Mouse (Mus musculus) layer of hippocampus, adult 9-11 months (tissue): Measurements from ENCODE around the gene Gata3.

Source experiments
- DNase-seq: peaks from one replicate; pipeline ENCODE4 v3.0.0; 2022

Gata3 gene

GRCm38 (mm10) chr2:9885217-9885770 lies 4.5 kb downstream of the Gata3 start:
- DNase-seq, result no peak

DNA sequence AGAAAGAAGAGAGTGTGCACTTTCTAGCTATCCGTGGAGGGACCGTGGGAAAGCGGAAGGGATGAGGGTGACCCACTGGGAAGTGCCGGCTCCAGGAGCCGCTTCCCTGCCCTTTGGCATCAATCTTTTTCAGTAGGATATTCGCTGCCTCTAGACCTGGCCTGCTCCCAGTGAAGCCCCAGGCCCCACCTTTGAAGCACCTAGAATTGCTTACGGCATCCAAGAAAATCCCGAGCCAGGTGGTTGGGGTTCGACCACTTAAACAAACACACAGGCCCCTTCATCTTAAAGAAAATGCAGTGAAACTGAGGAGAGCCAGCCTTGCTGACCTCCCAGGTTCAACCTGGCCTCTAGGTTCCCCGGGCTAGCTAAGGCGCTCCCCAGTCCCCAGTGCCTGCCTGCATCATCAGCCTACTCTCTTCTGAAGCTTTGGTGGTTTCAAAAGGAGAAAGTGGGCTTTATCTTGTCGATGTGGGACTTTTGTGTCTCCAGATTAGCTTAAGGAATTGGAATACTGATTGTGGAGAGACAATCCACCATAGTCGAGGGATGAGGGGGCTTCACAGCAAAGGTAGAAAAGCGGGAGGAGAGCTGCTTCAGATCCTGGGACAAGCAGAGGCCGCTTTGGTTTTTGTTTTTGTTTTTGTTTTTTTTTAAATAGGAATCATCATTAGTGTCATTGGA lies 5.2 kb downstream of the Gata3 start:
- no peak for DNase-seq

GRCm38 (mm10) chr2:9883803-9884532 lies 5.9 kb downstream of the Gata3 start:
- no peak for DNase-seq

DNA sequence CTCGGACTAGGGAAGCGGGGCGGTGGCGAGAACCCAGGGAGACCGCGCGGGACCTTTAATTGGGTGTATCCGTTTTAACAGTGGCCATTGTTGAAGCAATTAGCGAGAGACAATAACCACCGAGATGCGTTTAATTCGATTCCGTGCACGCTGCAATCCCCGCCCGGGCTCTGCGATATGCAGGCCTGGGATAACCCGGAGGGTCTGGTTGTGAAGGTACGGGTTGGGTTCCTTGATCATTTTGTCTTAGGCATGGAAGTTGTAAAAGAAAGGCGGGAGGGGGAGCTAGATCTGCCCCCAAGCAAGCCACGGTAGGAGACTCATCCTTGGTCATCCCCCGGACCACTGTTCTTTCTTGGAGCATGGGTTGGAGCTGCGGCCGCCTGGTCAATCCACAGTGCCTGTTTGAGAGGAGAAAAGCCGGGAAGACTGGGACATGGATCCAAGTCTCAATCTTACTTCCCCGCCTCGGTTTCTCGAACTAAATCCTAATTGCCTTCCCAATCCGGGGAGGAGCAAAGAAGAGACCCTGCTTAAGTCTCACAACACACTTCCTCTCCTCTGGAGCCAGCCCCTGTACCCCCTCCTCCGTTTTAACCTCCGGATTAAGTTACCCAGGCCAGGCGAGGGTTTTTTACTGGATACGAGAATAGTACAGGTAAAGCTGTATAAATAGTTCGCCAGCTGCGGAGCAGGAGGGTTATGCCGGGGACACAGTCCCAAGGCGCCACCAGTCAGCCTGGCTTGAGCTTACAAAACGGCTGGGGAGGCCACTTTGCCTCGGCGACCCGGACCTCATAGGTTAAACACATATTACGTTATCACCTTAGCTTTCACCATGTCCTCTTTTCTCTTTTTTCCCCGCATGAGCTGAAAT lies 6.7 kb downstream of the Gata3 start:
- no peak for DNase-seq

- DNase-seq, result no peak
Observed at GRCm38 (mm10) chr2:9882371-9882925, 7.4 kb downstream of the Gata3 start.

GRCm38 (mm10) chr2:9881611-9882023 lies 8.2 kb downstream of the Gata3 start:
- no peak for DNase-seq

DNA sequence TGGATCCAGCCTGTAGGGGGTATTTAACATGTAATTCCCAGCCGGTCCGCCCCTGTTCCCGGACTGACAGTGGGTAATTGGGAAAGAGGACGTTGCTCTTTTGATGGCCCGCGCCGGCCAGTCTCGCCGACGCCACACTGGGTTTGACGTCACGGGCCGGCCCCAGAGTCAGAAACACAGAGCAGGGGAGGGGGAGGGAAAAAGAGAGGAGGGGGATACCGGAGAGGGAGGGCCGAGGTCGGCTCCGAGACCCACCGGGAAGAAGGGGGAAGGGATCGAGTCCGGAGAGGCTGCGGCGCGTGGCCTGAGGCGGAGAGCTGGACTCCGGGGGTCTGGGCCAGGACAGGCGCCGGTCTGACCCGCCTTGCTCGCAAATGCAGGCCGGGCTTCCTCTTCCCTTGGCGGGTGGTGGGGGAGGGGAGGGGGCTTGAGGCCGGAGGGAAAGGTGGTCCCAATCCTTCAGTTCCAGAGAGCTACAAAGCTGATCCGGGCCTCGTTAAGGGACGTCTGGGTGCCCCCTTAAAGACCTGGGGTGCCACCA lies 8.7 kb downstream of the Gata3 start, which contains the start of gene 4930412O13Rik:
Gene 4930412O13Rik, plus strand, starts transcription at position 202 of the 541 bp plus-strand sequence.
- no peak for DNase-seq

GRCm38 (mm10) chr2:9880271-9880670 lies 9.6 kb downstream of the Gata3 start:
- no peak for DNase-seq

- DNase-seq, result peak; percentile 44
Observed at GRCm38 (mm10) chr2:9879493-9879892, 10.3 kb downstream of the Gata3 start.

DNA sequence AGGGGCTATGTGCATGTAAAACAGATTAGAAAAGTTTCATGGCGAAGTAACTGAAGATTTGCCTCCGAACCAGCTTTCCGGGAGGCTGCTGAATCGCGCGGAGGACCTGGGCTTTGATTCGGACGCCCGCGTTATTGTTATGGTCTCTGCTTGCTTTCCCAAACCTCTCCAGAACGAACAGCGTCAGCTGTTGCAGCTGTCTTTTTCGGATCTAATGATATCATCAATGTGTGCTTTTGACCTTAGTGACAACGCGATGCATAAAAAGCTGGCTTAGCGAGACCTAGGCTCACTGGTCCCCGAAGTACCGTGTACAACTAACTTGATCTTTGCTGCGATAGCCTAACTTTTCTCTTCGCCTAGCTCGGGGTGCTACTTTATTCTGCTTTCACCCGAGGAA lies 10.7 kb downstream of the Gata3 start:
- no peak for DNase-seq

DNA sequence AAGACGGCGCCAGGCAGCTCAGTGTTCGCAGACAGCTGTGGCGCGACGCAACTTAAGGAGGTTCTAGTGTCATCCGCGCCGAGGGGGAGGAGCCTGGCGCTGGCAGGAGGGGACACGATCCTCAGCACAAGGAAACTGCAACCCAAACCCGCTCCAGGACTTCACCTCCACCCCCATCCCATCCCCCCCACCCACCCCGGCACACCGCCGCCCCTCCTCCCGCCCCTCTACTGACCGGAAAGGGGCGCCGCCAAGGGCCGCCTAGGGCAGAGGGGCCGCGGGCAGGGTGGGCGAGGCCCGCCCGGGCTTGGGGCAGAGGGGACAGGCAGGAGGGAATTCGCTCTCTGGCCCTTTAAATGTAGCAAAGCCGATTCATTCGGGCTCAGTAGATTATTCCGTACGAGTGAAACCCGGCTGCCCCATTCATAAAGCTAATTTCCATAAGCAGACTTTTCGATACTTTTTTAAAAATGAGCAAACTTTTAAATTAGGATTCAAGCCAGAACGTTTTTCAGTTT lies 11.2 kb downstream of the Gata3 start:
- DNase-seq, result no peak

DNA sequence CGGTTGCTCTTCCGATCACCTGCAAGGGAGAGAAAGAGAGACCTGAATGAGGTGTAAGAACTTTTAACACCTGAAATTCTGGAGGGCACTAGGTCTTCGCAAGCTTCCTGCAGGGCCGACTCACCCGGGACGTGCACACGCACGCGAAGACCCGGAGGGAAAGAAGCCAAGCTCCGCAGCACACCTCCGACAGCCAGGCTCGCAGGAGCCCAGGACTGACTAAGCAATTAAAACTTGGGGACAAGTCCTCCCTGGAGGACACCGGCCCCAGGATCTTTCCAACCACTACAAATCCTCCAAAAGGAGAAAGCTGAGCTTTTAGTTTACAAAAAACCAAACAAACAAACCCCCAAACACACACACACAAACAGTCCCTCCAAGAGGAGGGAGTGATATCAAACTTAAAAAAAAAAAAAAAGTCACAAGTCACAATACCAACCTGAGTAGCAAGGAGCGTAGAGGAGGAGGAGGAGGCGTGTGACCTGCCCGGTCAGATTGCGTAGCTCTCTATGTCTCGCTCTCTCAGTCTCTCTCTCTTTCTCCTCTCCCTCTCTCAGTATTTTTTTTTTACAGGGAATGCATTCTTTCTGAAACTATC lies 11.8 kb downstream of the Gata3 start:
- no peak for DNase-seq

- no peak for DNase-seq
Observed at GRCm38 (mm10) chr2:9877326-9877690, 12.5 kb downstream of the Gata3 start.

DNA sequence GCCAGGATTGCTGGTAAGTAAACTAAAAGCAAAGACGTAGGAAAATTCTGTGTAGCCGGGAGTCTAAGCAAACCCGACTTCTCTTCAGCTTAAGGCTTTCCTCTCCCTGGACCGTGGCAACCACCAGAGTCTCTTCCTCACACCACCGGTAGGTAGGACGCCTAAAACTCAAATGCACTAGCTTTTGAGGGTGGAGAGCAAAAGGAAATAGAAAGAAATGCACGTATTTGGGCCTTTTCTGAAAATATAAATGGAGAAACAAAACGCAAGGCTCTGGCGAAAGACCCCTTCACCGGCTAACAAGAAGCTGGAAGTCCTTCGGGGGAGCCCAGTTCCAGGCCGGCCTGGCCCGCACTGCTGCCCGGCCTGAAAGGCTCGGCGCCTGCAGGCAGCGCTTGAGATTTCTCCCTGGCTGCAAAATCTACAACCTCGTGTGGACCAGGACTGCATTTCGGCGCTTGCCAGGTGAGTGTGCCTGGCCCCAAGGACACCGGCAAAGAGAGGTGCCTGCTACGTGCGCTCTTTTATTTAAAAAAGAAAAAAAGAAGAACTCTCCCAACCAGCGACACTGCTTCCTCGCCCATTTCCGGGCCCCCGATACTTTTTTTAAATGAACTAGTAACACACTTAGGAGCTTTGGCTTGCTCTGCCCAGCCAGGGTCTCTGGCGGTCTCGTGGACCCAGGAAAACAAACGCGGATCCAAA lies 13.1 kb downstream of the Gata3 start:
- no peak for DNase-seq

- DNase-seq, result no peak
Observed at GRCm38 (mm10) chr2:9875676-9876357, 14.0 kb downstream of the Gata3 start.

DNA sequence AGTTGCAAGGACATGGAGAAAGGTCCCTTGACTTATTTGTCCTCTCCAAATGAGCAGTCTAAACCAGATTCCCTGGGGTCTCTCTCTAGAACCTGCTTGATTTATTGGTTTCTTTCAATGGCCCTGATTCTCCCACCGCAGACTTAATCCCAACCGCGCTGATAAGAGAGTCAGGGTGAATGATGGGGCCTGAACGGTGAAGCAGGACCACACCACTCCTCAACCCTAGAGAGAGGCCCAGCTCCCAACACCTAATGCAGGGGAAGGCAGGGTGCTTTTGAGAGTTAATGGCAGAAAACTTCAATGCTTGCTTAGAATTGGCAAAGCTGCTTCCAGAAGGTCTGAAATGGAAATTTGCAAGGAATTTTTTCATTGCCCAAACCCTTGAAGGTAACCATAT lies 14.6 kb downstream of the Gata3 start:
- no peak for DNase-seq

- DNase-seq, result no peak
Observed at GRCm38 (mm10) chr2:9874467-9875219, 15.2 kb downstream of the Gata3 start.

DNA sequence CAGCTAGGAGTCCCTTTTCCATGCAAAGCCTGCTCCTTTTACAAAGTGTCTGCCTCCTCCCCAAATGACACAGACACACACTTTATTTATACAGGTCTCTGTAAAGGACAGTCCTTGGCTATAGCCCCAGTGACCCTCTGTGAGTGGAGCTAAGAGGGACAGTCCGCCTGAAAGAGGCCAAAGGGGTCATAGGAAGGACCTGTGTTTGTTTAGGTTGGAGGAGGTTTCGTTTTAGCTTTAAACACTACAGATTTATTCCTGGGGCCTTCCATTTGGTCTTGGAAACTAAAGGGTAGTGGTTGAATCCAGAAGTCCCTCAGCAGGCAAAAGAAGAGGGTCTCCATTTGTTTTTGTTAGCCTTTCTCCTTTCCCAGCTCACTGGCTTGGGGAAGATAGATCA lies 16.1 kb downstream of the Gata3 start:
- DNase-seq, result no peak

DNA sequence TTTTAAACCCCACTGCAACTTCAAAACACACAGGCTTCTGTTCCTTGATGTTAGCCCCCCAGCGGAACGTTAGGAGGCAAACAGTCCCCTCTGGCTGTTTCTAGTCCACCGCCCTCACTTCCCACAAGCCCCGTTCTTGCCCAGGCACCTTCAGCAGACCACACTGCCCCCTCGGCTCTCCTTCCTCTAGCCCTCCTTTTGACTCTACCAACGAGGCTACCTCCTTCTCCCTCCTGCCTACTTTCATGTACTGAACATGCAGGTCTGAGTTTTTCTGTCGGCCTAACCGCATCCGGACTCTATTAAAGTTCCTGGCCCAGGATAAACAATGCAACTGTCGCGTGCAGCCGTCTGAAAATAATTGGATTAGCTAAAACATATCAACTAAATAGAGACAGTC lies 17.2 kb downstream of the Gata3 start:
- DNase-seq, result no peak

DNA sequence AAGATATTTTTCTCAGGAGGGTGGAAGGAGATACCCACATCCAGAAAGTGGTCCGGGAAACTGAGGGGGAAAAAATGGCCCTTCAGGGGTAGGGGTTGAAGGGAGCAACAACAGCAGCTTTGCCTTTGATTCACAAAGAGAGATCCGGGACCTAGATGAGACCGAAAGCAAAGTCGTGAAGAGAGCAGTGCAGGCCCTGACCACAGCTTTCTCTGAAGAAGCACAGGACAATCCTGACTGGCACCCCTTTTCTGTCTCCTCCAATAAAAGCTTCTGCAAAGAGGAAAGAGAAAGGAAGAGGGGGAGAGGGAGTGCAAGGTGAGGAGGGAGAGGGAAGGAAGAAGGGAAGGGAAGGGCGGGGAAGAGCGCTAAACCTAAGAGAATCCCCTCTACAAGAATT lies 18.0 kb downstream of the Gata3 start:
- no peak for DNase-seq
